ENCODE assay signal across 9 mouse cellular contexts in genomic region chr1:65312118-65312517, GRCm38 (mm10). TPM values are rescaled to one million over a fixed set of nuclear protein-coding genes. Genes with fewer than 3 reads are reported as not detected.
DNase-seq lines count a peak whose midpoint lies in the region; ATAC-seq and TF ChIP-seq lines count a peak whose summit lies in the region.
"Had no signal": no experiment of that assay in that cellular context is flagged by ENCODE, and none has a peak within 500 bp of the region (broad histone marks: within the 10 kb centered on the region; RNA-seq: fewer than 3 reads in every experiment).

No protein-coding gene starts in this region.

- no peaks in the 10 kb centered on the region for H3K9me3 ChIP-seq in heart, embryonic 16.5 days (replicated peaks; ENCODE audit: control insufficient read depth, low read length)
- H3K9me3 ChIP-seq in midbrain, postnatal 0 days (ENCODE audit: low read length), result no peaks in the 10 kb centered on the region
- H3K9me3 ChIP-seq: liver, embryonic 13.5 days had no signal

- peaks cover 14% of the 10 kb centered on the region for H3K27me3 ChIP-seq in heart, embryonic 16.5 days (ENCODE audit: control insufficient read depth, insufficient read depth, low read length)
- peaks cover 4% of the 10 kb centered on the region; the same call in 1 of the 2 replicates for H3K27me3 ChIP-seq in midbrain, postnatal 0 days (ENCODE audit: insufficient read depth, low read length)

- no peak overlapping the region for H3K9ac ChIP-seq in heart, embryonic 16.5 days (ENCODE audit: low read length)
- 0 out of 2 replicates have a peak overlapping the region, but pooled peaks have one; percentile 36 for H3K9ac ChIP-seq in midbrain, postnatal 0 days (replicated peaks; ENCODE audit: low read length, poor library complexity, severe bottlenecking)
- H3K9ac ChIP-seq: liver, embryonic 13.5 days had no signal

- TF ChIP-seq CTCF in left cerebral cortex, adult 2 months (IDR thresholded peaks at IDR 0.05), result peak; percentile 68
- peak; percentile 80 for TF ChIP-seq CTCF in midbrain, postnatal 0 days (IDR thresholded peaks at IDR 0.05)

- 11% methylated on average over 7 of the region's 7 CpGs for WGBS in heart, embryonic 16.5 days
- 9% methylated on average over 7 of the region's 7 CpGs for WGBS in midbrain, postnatal 0 days

- peaks cover 3% of the 10 kb centered on the region; the same call in 1 of the 2 replicates for H3K4me1 ChIP-seq in heart, embryonic 16.5 days (ENCODE audit: control insufficient read depth, insufficient read depth, low read length)
- H3K4me1 ChIP-seq in midbrain, postnatal 0 days (ENCODE audit: insufficient read depth, low read length), result peaks cover 5% of the 10 kb centered on the region; the same call in 1 of the 2 replicates
- H3K4me1 ChIP-seq: liver, embryonic 13.5 days had no signal

- DNase-seq in frontal cortex, postnatal 25 days (ENCODE audit: low spot score in 2 of 2), result no peak
- DNase-seq in 416B (ENCODE audit: low read depth), result peak; percentile 74
- peak; percentile 72 to 82 for DNase-seq in cerebellum, postnatal 10 days
- peak; percentile 25 to 33 for DNase-seq in left cerebral cortex, adult 2 months (ENCODE audit: extremely low spot score in 1 of 2, low spot score in 2 of 2)
- peak; percentile 85 for DNase-seq in midbrain, postnatal 0 days (ENCODE audit: low spot score)
- DNase-seq in natural killer cell, adult 2 months (ENCODE audit: low spot score in 2 of 2), result no peak
- DNase-seq: liver, embryonic 13.5 days had no signal

- ATAC-seq in frontal cortex, adult (ENCODE audit: low TSS enrichment), result peak; percentile 53; the same call in 1 of the 2 replicates
- no peak for ATAC-seq in heart, embryonic 16.5 days (replicated peaks; ENCODE audit: extremely low read depth, insufficient read depth, low FRiP score)
- ATAC-seq in midbrain, postnatal 0 days (ENCODE audit: low FRiP score), result no peak

- no peak overlapping the region; the same call in 1 of the 2 replicates for H3K4me3 ChIP-seq in heart, embryonic 16.5 days (ENCODE audit: low read length)
- peak overlapping the region; percentile 45 for H3K4me3 ChIP-seq in left cerebral cortex, adult 2 months
- H3K4me3 ChIP-seq in midbrain, postnatal 0 days (ENCODE audit: low read depth, low read length), result peak overlapping the region; percentile 44
- H3K4me3 ChIP-seq: liver, embryonic 13.5 days had no signal

- no peak overlapping the region for H3K27ac ChIP-seq in heart, embryonic 16.5 days (ENCODE audit: low read length)
- no peak overlapping the region for H3K27ac ChIP-seq in left cerebral cortex, adult 2 months
- H3K27ac ChIP-seq in midbrain, postnatal 0 days (ENCODE audit: low read depth, low read length), result no peak overlapping the region
- H3K27ac ChIP-seq: liver, embryonic 13.5 days had no signal

- intact Hi-C loops in left cerebral cortex, adult 2 months (cut with DNase I), result loop anchor here (1.0 to 5.0 kb wide), 3 partner anchors 75 to 787 kb away; no protein-coding TSS in a partner anchor

- H3K4me2 ChIP-seq in heart, embryonic 16.5 days (ENCODE audit: low read depth, low read length), result peak overlapping the region; percentile 63
- peak overlapping the region; percentile 74 for H3K4me2 ChIP-seq in midbrain, postnatal 0 days (ENCODE audit: low read depth, low read length, poor library complexity, severe bottlenecking)

- H3K36me3 ChIP-seq in heart, embryonic 16.5 days (ENCODE audit: control insufficient read depth, insufficient read depth), result no peaks in the 10 kb centered on the region
- no peaks in the 10 kb centered on the region for H3K36me3 ChIP-seq in midbrain, postnatal 0 days (ENCODE audit: insufficient read depth, low read length)
- H3K36me3 ChIP-seq: liver, embryonic 13.5 days had no signal

RNA-seq across cellular contexts. Expression of gene Pth2r, which starts 30.3 kb away (rescaled TPM):
- not detected in 2 replicates for polyA plus RNA-seq in heart, embryonic 16.5 days (2015; fragmentation: Nextera tagmentation; extraction: Ambion mirVana)
- 1 to 10 TPM; 1.4 to 1.8 TPM for total RNA-seq in left cerebral cortex, adult 2 months (2021)
- 1.5 and 3.4 TPM in 2 replicates for total RNA-seq in midbrain, postnatal 0 days (2014; rRNA removed)
- 2.1 and 2.3 TPM in 2 replicates for polyA plus RNA-seq in midbrain, postnatal 0 days (2015; fragmentation: Nextera tagmentation; extraction: Ambion mirVana)
- polyA plus RNA-seq: liver, embryonic 13.5 days had no signal

Comparison
In these comparisons a context has a peak if more than half of its experiments do, and no peak if none do; other contexts are left out.
1. DNase-seq: peak in 416B (single experiment), cerebellum, postnatal 10 days (2 of 2), left cerebral cortex, adult 2 months (2 of 2) and midbrain, postnatal 0 days (single experiment); none in frontal cortex, postnatal 25 days (0 of 2) and natural killer cell, adult 2 months (0 of 2).